Mouse (Mus musculus): ENCODE results near the gene Fkrp. TPM values are rescaled to one million over a fixed set of nuclear protein-coding genes. Genes with fewer than 3 reads are reported as not detected.
A peak's percentile ranks its signal among the peaks of the same experiment; 100 is the strongest.

Fkrp gene
- polyA plus RNA-seq, 1 experiment from 2014 or later = 8.7 TPM

DNA sequence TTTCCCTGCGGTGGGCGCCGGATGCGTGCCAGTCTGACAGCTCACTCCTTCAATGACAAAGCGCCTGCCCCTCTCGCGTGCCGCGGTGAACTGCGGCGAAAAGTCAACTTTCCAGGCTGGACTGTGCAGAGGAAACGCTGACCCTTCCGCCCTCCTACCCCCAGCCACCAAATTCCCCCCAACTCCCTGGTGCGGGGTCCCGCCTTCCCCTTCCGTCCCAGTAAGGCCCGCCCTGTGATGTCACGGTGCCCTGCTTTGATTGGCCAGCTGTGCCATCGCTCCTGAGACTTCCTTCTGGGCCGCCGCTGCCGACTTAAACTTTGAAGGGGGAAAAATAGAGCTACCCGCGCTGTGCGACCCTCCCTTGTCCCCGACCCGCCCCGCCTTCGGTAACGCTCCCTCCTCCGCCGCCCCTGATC is 26.1 kb upstream of the Fkrp start, which contains the start of gene Prkd2:
Prkd2 (plus strand) TSS at position 258 of the 419 bp plus-strand sequence.
- H3K36me3 ChIP-seq (replicated peaks; ENCODE audit: insufficient read depth, low read length) = peaks cover 32% of the 10 kb centered on the region
- peak; percentile 88 for DNase-seq
- peak within 1 kb of the TSS; percentile 98 for H3K4me2 ChIP-seq (ENCODE audit: low read depth, low read length)
- H3K9ac ChIP-seq (replicated peaks) = peak within 1 kb of the TSS; percentile 74
- TF ChIP-seq EP300 (IDR thresholded peaks at IDR 0.05; ENCODE audit: low read depth) = no peak
- TF ChIP-seq CTCF (IDR thresholded peaks at IDR 0.05; ENCODE audit: low read depth) = no peak
- H3K9me3 ChIP-seq (ENCODE audit: low read length) = no peaks in the 10 kb centered on the region
- H3K27me3 ChIP-seq (ENCODE audit: insufficient read depth, low read length) = no peaks in the 10 kb centered on the region
- H3K4me3 ChIP-seq (ENCODE audit: low read depth, low read length) = peak within 1 kb of the TSS; percentile 70
- peaks cover 35% of the 10 kb centered on the region for H3K4me1 ChIP-seq (ENCODE audit: insufficient read depth)
- 2% methylated on average over 32 of the region's 32 CpGs for WGBS (ENCODE audit: insufficient replicate concordance)
- ATAC-seq = peak; percentile 69
- H3K27ac ChIP-seq (ENCODE audit: low read depth) = peak within 1 kb of the TSS; percentile 73

DNA sequence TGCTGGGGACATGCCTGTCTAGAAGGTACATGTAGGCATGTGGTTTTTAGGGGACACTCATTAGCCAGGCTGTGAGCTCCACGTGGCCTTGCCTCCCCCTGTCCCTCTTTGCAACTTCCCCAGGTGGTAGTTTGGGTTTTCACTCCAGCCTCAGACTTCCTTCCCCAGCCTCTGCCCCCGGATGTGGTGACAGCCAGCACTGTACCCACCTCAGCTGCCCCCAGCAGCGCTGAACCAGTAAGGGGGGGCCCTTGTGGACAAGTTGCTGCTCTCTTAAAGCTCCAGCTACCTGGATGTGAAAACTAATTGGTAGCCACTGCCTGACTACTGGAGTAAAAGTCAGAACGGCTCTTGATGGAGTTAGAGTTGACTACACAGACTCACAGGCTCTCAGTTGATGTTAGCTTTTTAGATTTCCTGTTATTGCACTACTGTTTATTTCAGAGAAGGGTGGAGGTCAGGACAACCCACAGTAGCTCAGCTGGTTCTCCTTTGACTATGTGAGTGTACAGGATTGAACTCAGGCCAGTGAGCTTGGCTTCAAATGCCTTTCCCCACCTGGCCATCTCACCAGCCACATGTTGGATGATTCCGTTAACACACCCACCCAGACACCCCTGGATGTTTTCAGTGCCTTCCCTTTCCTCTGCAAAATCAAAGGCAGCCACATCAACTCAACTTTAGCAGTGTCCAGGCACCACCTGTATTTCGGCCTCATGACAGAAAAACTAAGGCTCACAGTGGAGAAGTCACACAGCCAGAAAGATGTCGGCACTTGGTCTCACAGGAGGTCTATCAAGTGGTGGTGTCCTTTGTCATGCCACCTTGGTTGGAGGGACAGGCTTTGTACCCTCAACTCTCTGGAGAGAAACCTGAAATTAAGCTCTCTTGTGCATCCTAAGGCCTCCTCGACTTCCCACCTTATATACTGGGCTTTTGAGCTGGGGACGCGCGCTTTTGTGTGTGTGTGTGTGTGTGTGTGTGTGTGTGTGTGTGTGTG is 25.3 kb upstream of the Fkrp start:
- Histone ChIP-seq H3K4me2 (ENCODE audit: low read depth, low read length) (peak overlapping the region; percentile 98), H3K36me3 (replicated peaks; ENCODE audit: insufficient read depth, low read length) (peaks cover 35% of the 10 kb centered on the region), H3K4me1 (ENCODE audit: insufficient read depth) (peaks cover 35% of the 10 kb centered on the region), H3K9me3 (ENCODE audit: low read length) (no peaks in the 10 kb centered on the region), H3K4me3 (ENCODE audit: low read depth, low read length) (peak overlapping the region; percentile 70), H3K9ac (replicated peaks) (peak overlapping the region; percentile 74), H3K27ac (ENCODE audit: low read depth) (peak overlapping the region; percentile 73), H3K27me3 (ENCODE audit: insufficient read depth, low read length) (no peaks in the 10 kb centered on the region)
- peak; percentile 31 for ATAC-seq
- WGBS (ENCODE audit: insufficient replicate concordance) = 26% methylated on average over 11 of the region's 11 CpGs
- DNase-seq = peak; percentile 59
- no peak for TF ChIP-seq EP300 (IDR thresholded peaks at IDR 0.05; ENCODE audit: low read depth)

DNA sequence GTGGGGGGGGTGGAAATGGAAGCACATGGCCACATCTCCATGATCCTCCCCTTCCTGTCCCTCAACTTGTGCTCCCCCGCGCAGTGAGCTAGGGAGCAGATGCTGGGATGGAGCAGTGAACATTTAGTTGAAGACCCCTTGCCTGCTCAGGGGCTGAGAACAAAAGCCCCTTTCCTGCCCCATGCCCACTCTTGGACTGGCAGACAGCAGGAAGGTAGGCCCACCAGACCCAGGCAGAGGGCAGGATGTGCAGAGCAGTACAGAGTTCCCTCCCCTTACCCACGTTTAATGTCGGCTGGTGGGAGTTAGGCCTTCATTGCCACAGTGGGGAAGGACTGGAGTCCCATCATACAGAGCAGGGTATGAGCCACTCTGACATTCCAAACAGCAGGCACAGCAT is 24.5 kb upstream of the Fkrp start:
- Histone ChIP-seq H3K4me1 (ENCODE audit: insufficient read depth) (peaks cover 35% of the 10 kb centered on the region), H3K27ac (ENCODE audit: low read depth) (peak overlapping the region; percentile 73), H3K36me3 (replicated peaks; ENCODE audit: insufficient read depth, low read length) (peaks cover 36% of the 10 kb centered on the region), H3K9me3 (ENCODE audit: low read length) (no peaks in the 10 kb centered on the region), H3K4me3 (ENCODE audit: low read depth, low read length) (no peak overlapping the region), H3K9ac (replicated peaks) (no peak overlapping the region), H3K27me3 (ENCODE audit: insufficient read depth, low read length) (no peaks in the 10 kb centered on the region), H3K4me2 (ENCODE audit: low read depth, low read length) (no peak overlapping the region)
- TF ChIP-seq EP300 (IDR thresholded peaks at IDR 0.05; ENCODE audit: low read depth) (no peak), CTCF (IDR thresholded peaks at IDR 0.05; ENCODE audit: low read depth) (no peak)
- 44% methylated on average over 4 of the region's 4 CpGs for WGBS (ENCODE audit: insufficient replicate concordance)
- ATAC-seq (no peak), DNase-seq (no peak)

DNA sequence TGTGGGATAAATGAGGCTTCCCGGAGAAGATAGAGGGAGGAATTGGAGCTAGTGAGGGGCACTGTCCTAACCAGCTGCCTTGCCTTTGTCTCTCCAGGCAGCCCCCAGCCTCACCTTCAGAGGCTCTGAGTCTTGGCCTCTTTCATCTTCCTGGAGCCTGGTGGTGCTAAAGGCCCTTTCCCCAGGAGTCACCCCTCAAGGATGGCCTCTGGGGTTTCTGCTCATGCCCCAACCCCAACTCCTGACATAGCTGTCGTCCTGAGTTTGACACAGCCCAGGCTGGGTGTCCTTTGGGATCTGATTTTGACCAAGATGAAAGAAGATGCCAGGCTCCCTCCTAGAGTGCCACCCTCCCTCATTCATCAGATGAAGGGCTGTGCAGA is 23.6 kb upstream of the Fkrp start:
- ATAC-seq = no peak
- Histone ChIP-seq H3K9me3 (ENCODE audit: low read length) (no peaks in the 10 kb centered on the region), H3K27me3 (ENCODE audit: insufficient read depth, low read length) (no peaks in the 10 kb centered on the region), H3K36me3 (replicated peaks; ENCODE audit: insufficient read depth, low read length) (peaks cover 36% of the 10 kb centered on the region), H3K4me3 (ENCODE audit: low read depth, low read length) (no peak overlapping the region), H3K4me1 (ENCODE audit: insufficient read depth) (peaks cover 27% of the 10 kb centered on the region), H3K4me2 (ENCODE audit: low read depth, low read length) (no peak overlapping the region), H3K9ac (replicated peaks) (no peak overlapping the region), H3K27ac (ENCODE audit: low read depth) (no peak overlapping the region)
- 93% methylated on average over 2 of the region's 2 CpGs for WGBS (ENCODE audit: insufficient replicate concordance)
- TF ChIP-seq CTCF (IDR thresholded peaks at IDR 0.05; ENCODE audit: low read depth) (no peak), EP300 (IDR thresholded peaks at IDR 0.05; ENCODE audit: low read depth) (no peak)
- no peak for DNase-seq

DNA sequence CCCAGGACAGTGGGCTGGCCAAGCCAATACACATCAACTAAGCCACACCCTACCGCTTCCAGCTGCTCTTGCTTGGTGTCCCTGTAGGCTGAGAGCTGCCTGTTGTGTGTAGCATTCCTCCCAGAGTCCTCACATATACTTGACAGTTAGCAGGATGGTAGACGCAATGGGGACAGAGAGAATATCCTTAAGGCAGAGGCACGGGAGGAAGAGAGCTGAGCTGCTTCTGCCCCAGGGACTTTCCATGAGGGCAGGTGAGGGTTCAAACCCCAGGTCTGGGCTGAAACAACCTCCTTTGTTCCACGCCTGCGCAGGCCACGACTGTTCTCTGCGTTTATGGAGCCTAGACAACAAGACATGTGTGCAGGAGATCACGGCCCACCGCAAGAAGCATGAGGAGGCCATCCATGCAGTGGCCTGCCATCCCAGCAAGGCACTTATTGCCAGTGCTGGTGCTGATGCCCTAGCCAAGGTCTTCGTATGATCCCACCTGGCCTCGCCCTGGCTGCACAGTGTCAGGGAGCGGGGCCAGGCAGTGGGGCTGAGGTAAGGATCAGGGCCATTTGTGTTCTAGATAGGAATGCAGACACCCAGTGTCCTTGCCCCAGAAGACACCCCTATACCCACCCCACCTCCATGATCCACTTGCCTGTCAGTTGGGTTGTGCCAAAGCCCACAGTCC is 23.0 kb upstream of the Fkrp start:
- WGBS (ENCODE audit: insufficient replicate concordance) = 91% methylated on average over 12 of the region's 12 CpGs
- no peaks in the 10 kb centered on the region for H3K9me3 ChIP-seq (ENCODE audit: low read length)
- ATAC-seq = no peak
- no peak overlapping the region for H3K27ac ChIP-seq (ENCODE audit: low read depth)
- no peaks in the 10 kb centered on the region for H3K27me3 ChIP-seq (ENCODE audit: insufficient read depth, low read length)
- H3K4me2 ChIP-seq (ENCODE audit: low read depth, low read length) = no peak overlapping the region
- TF ChIP-seq CTCF (IDR thresholded peaks at IDR 0.05; ENCODE audit: low read depth) (no peak), EP300 (IDR thresholded peaks at IDR 0.05; ENCODE audit: low read depth) (no peak)
- peaks cover 41% of the 10 kb centered on the region for H3K36me3 ChIP-seq (replicated peaks; ENCODE audit: insufficient read depth, low read length)
- no peak overlapping the region for H3K4me3 ChIP-seq (ENCODE audit: low read depth, low read length)
- H3K9ac ChIP-seq (replicated peaks) = no peak overlapping the region
- DNase-seq = no peak
- peaks cover 25% of the 10 kb centered on the region for H3K4me1 ChIP-seq (ENCODE audit: insufficient read depth)

DNA sequence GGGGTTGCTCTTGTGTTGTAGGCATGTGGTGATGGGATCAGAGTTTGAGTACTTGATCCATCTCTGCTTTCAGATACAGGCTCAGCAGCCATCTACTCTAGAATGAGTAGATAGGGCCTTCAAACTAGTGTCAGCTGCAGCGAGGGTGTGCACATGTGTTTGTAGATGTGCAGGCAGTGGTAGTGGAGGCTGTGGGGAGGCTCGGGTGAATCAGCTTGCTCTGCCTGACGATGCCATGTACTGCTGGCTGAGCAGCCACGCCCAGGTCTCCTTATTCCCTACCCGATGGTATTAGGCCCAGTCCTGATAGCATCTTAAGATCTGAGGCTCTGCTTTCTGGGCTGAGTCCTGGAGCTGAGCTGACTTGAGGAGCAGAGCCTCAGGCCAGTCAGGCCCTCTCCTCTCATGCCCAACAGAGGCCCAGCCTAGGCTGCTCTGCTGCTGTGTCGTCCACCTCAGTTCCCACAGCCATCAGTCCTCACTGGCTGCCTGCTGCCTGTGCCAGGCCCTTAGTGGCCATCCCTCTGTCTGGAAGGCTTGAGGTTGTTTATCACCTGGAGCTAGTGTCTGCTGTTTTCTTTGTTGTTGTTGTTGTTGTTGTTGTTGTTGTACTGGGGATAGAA is 22.4 kb upstream of the Fkrp start:
- Histone ChIP-seq H3K4me2 (ENCODE audit: low read depth, low read length) (no peak overlapping the region), H3K36me3 (replicated peaks; ENCODE audit: insufficient read depth, low read length) (peaks cover 47% of the 10 kb centered on the region), H3K4me3 (ENCODE audit: low read depth, low read length) (no peak overlapping the region), H3K27ac (ENCODE audit: low read depth) (no peak overlapping the region), H3K27me3 (ENCODE audit: insufficient read depth, low read length) (no peaks in the 10 kb centered on the region), H3K9ac (replicated peaks) (no peak overlapping the region), H3K9me3 (ENCODE audit: low read length) (no peaks in the 10 kb centered on the region), H3K4me1 (ENCODE audit: insufficient read depth) (peaks cover 19% of the 10 kb centered on the region)
- TF ChIP-seq CTCF (IDR thresholded peaks at IDR 0.05; ENCODE audit: low read depth) = no peak
- TF ChIP-seq EP300 (IDR thresholded peaks at IDR 0.05; ENCODE audit: low read depth) = no peak
- ATAC-seq = no peak
- WGBS (ENCODE audit: insufficient replicate concordance) = 61% methylated on average over 6 of the region's 6 CpGs
- no peak for DNase-seq

Measured in liver, postnatal 0 days (tissue).